Mouse (Mus musculus): ENCODE measurements at regions not wholly inside any gene's neighbourhood (a gene's known extent, or its start where the extent isn't known, plus 50 kb on each side); places are given as distances from the start of the nearest gene placed in this dataset.

- 41% methylated on average over 1 of the region's 1 CpGs for WGBS
- H3K27ac ChIP-seq: no peak overlapping the region
- no peaks in the 10 kb centered on the region for H3K36me3 ChIP-seq (ENCODE audit: insufficient read depth, low read length)
- no peak overlapping the region for H3K4me2 ChIP-seq (ENCODE audit: low read length)
- no peak overlapping the region for H3K4me3 ChIP-seq (replicated peaks; ENCODE audit: low read depth, low read length)
- H3K9ac ChIP-seq (ENCODE audit: low read depth, low read length): no peak overlapping the region
- TF ChIP-seq CTCF (IDR thresholded peaks at IDR 0.05; ENCODE audit: low read depth): no peak
- no peaks in the 10 kb centered on the region for H3K4me1 ChIP-seq (replicated peaks; ENCODE audit: insufficient read depth, low read length)
- no peaks in the 10 kb centered on the region for H3K9me3 ChIP-seq (replicated peaks; ENCODE audit: low read length)
- no peaks in the 10 kb centered on the region for H3K27me3 ChIP-seq (ENCODE audit: insufficient read depth, low read length)
- ATAC-seq (replicated peaks; ENCODE audit: low FRiP score, low read depth) (no peak), DNase-seq (ENCODE audit: low spot score) (no peak)
Observed at GRCm38 (mm10) chr1:19981189-19981588, 636.7 kb downstream of the Pkhd1 start.

GRCm38 (mm10) chr1:19982791-19983190 lies 635.1 kb downstream of the Pkhd1 start:
- H3K36me3 ChIP-seq (ENCODE audit: insufficient read depth, low read length): no peaks in the 10 kb centered on the region
- no peak overlapping the region for H3K4me3 ChIP-seq (replicated peaks; ENCODE audit: low read depth, low read length)
- WGBS: 77% methylated on average over 3 of the region's 3 CpGs
- no peak for TF ChIP-seq CTCF (IDR thresholded peaks at IDR 0.05; ENCODE audit: low read depth)
- no peak for DNase-seq (ENCODE audit: low spot score)
- H3K27me3 ChIP-seq (ENCODE audit: insufficient read depth, low read length): no peaks in the 10 kb centered on the region
- no peak overlapping the region for H3K9ac ChIP-seq (ENCODE audit: low read depth, low read length)
- no peak overlapping the region for H3K27ac ChIP-seq
- H3K9me3 ChIP-seq (replicated peaks; ENCODE audit: low read length): no peaks in the 10 kb centered on the region
- ATAC-seq (replicated peaks; ENCODE audit: low FRiP score, low read depth): no peak
- no peak overlapping the region for H3K4me2 ChIP-seq (ENCODE audit: low read length)
- no peaks in the 10 kb centered on the region for H3K4me1 ChIP-seq (replicated peaks; ENCODE audit: insufficient read depth, low read length)

- H3K36me3 ChIP-seq (ENCODE audit: insufficient read depth, low read length): no peaks in the 10 kb centered on the region
- ATAC-seq (replicated peaks; ENCODE audit: low FRiP score, low read depth): no peak
- no peaks in the 10 kb centered on the region for H3K9me3 ChIP-seq (replicated peaks; ENCODE audit: low read length)
- 33% methylated on average over 2 of the region's 2 CpGs for WGBS
- TF ChIP-seq CTCF (IDR thresholded peaks at IDR 0.05; ENCODE audit: low read depth): no peak
- H3K27me3 ChIP-seq (ENCODE audit: insufficient read depth, low read length): no peaks in the 10 kb centered on the region
- DNase-seq (ENCODE audit: low spot score): no peak
- H3K27ac ChIP-seq: no peak overlapping the region
- H3K4me2 ChIP-seq (ENCODE audit: low read length): no peak overlapping the region
- no peaks in the 10 kb centered on the region for H3K4me1 ChIP-seq (replicated peaks; ENCODE audit: insufficient read depth, low read length)
- no peak overlapping the region for H3K9ac ChIP-seq (ENCODE audit: low read depth, low read length)
- no peak overlapping the region for H3K4me3 ChIP-seq (replicated peaks; ENCODE audit: low read depth, low read length)
Observed at GRCm38 (mm10) chr1:19983504-19983903, 634.4 kb downstream of the Pkhd1 start.

- H3K36me3 ChIP-seq (ENCODE audit: insufficient read depth, low read length): no peaks in the 10 kb centered on the region
- WGBS: 73% methylated on average over 4 of the region's 4 CpGs
- no peak for TF ChIP-seq CTCF (IDR thresholded peaks at IDR 0.05; ENCODE audit: low read depth)
- no peak overlapping the region for H3K9ac ChIP-seq (ENCODE audit: low read depth, low read length)
- no peak for ATAC-seq (replicated peaks; ENCODE audit: low FRiP score, low read depth)
- no peak overlapping the region for H3K27ac ChIP-seq
- DNase-seq (ENCODE audit: low spot score): no peak
- H3K4me2 ChIP-seq (ENCODE audit: low read length): no peak overlapping the region
- H3K9me3 ChIP-seq (replicated peaks; ENCODE audit: low read length): no peaks in the 10 kb centered on the region
- no peak overlapping the region for H3K4me3 ChIP-seq (replicated peaks; ENCODE audit: low read depth, low read length)
- no peaks in the 10 kb centered on the region for H3K4me1 ChIP-seq (replicated peaks; ENCODE audit: insufficient read depth, low read length)
- no peaks in the 10 kb centered on the region for H3K27me3 ChIP-seq (ENCODE audit: insufficient read depth, low read length)
Observed at GRCm38 (mm10) chr1:19989921-19990320, 627.9 kb downstream of the Pkhd1 start.
